13 mouse cellular contexts compared by ENCODE assay signal in genomic region chr5:123148073-123148722, GRCm38 (mm10). TPM values are rescaled to one million over a fixed set of nuclear protein-coding genes. Genes with fewer than 3 reads are reported as not detected.
DNase-seq lines count a peak whose midpoint lies in the region; ATAC-seq and TF ChIP-seq lines count a peak whose summit lies in the region.
"Had no signal": no experiment of that assay in that cellular context is flagged by ENCODE, and none has a peak within 500 bp of the region (broad histone marks: within the 10 kb centered on the region; RNA-seq: fewer than 3 reads in every experiment).

No protein-coding gene starts in this region.

- H3K4me2 ChIP-seq in lung, embryonic 16.5 days (ENCODE audit: low read depth, low read length): no peak overlapping the region
- H3K4me2 ChIP-seq in embryonic facial prominence, embryonic 13.5 days: no peak overlapping the region
- peak overlapping the region; percentile 66; the same call in 1 of the 2 replicates for H3K4me2 ChIP-seq in midbrain, embryonic 13.5 days (replicated peaks)

- H3K9ac ChIP-seq in lung, embryonic 16.5 days (ENCODE audit: low read length): peak overlapping the region; percentile 31; the same call in 1 of the 2 replicates
- H3K9ac ChIP-seq in embryonic facial prominence, embryonic 13.5 days: peak overlapping the region; percentile 51
- H3K9ac ChIP-seq in midbrain, embryonic 13.5 days (replicated peaks): no peak overlapping the region; the same call in none of the 2 replicates

- ATAC-seq in lung, embryonic 16.5 days (ENCODE audit: low read depth): no peak
- ATAC-seq in embryonic facial prominence, embryonic 13.5 days (ENCODE audit: insufficient number of reproducible peaks, insufficient read depth, low FRiP score, low TSS enrichment, low read depth): no peak
- ATAC-seq in midbrain, embryonic 13.5 days: no peak
- ATAC-seq: Patski had no signal

- peaks cover 26% of the 10 kb centered on the region for H3K4me1 ChIP-seq in cerebellum, adult 2 months (ENCODE audit: control insufficient read depth, insufficient read depth, low read length)
- H3K4me1 ChIP-seq in lung, embryonic 16.5 days (replicated peaks; ENCODE audit: control insufficient read depth, insufficient read depth, low read length): peaks cover 49% of the 10 kb centered on the region
- H3K4me1 ChIP-seq in embryonic facial prominence, embryonic 13.5 days: peaks cover 69% of the 10 kb centered on the region
- peaks cover 78% of the 10 kb centered on the region for H3K4me1 ChIP-seq in midbrain, embryonic 13.5 days (replicated peaks)

- peak overlapping the region; percentile 8 for H3K27ac ChIP-seq in cerebellum, adult 2 months (ENCODE audit: insufficient read depth, low read length)
- H3K27ac ChIP-seq in lung, embryonic 16.5 days (ENCODE audit: low read length): no peak overlapping the region
- no peak overlapping the region for H3K27ac ChIP-seq in embryonic facial prominence, embryonic 13.5 days
- H3K27ac ChIP-seq in midbrain, embryonic 13.5 days: no peak overlapping the region

- H3K27me3 ChIP-seq in cerebellum, adult 2 months (ENCODE audit: control insufficient read depth, insufficient read depth, low read length): no peaks in the 10 kb centered on the region
- no peaks in the 10 kb centered on the region for H3K27me3 ChIP-seq in lung, embryonic 16.5 days (ENCODE audit: control insufficient read depth, insufficient read depth, low read depth, low read length)
- H3K27me3 ChIP-seq in embryonic facial prominence, embryonic 13.5 days: no peaks in the 10 kb centered on the region
- no peaks in the 10 kb centered on the region for H3K27me3 ChIP-seq in midbrain, embryonic 13.5 days
- H3K27me3 ChIP-seq: Patski had no signal

- no peak for TF ChIP-seq POLR2A in cerebellum, adult 2 months (IDR thresholded peaks at IDR 0.05; ENCODE audit: borderline replicate concordance, insufficient read depth, low read length)

- H3K4me3 ChIP-seq in cerebellum, adult 2 months (replicated peaks; ENCODE audit: insufficient read depth, low read depth, low read length): no peak overlapping the region
- H3K4me3 ChIP-seq in lung, embryonic 16.5 days (ENCODE audit: low read length): no peak overlapping the region
- H3K4me3 ChIP-seq in embryonic facial prominence, embryonic 13.5 days: 0 out of 2 replicates have a peak overlapping the region, but pooled peaks have one; percentile 6
- no peak overlapping the region for H3K4me3 ChIP-seq in midbrain, embryonic 13.5 days (replicated peaks)

- peak in 1 of 2 experiments; percentile 52 for DNase-seq in cerebellum, adult 2 months
- no peak for DNase-seq in cerebellum, postnatal 36 days
- no peak for DNase-seq in lung, postnatal 36 days
- DNase-seq in left cerebral cortex, postnatal 36 days (ENCODE audit: low spot score in 2 of 2): no peak
- no peak for DNase-seq in ovary, postnatal 14 days (ENCODE audit: low spot score)
- DNase-seq: adrenal gland, postnatal 36 days had no signal

- TF ChIP-seq CTCF in cerebellum, adult 2 months (IDR thresholded peaks at IDR 0.05; ENCODE audit: borderline replicate concordance, insufficient read depth, low read depth, low read length): no peak

- 16% methylated on average over 24 of the region's 25 CpGs for WGBS in cerebellum, adult 2 months
- 79% methylated on average over 25 of the region's 25 CpGs for WGBS in lung, embryonic 16.5 days
- WGBS in embryonic facial prominence, embryonic 13.5 days: 89% methylated on average over 25 of the region's 25 CpGs
- 79% methylated on average over 25 of the region's 25 CpGs for WGBS in midbrain, embryonic 13.5 days

- H3K9me3 ChIP-seq in lung, embryonic 16.5 days (ENCODE audit: control insufficient read depth, low read length): no peaks in the 10 kb centered on the region
- no peaks in the 10 kb centered on the region for H3K9me3 ChIP-seq in embryonic facial prominence, embryonic 13.5 days
- no peaks in the 10 kb centered on the region for H3K9me3 ChIP-seq in midbrain, embryonic 13.5 days

- intact Hi-C loops in left cerebral cortex, postnatal 36 days (cut with DNase I): loop anchor here (10.0 kb wide), 1 partner anchor 373 kb away; the partner anchor contains the start of gene Camkk2

- H3K36me3 ChIP-seq in lung, embryonic 16.5 days (ENCODE audit: control insufficient read depth, insufficient read depth, low read length): peaks cover 33% of the 10 kb centered on the region
- peaks cover 70% of the 10 kb centered on the region for H3K36me3 ChIP-seq in embryonic facial prominence, embryonic 13.5 days
- H3K36me3 ChIP-seq in midbrain, embryonic 13.5 days: peaks cover 63% of the 10 kb centered on the region

RNA-seq across cellular contexts. Expression of gene Setd1b, which starts 6.2 kb away (rescaled TPM):
- 14.9 and 17.0 TPM in 2 replicates for polyA plus RNA-seq in cerebellum, adult 2 months (2012; rRNA removed)
- polyA plus RNA-seq in lung, embryonic 16.5 days (2015; fragmentation: Nextera tagmentation; extraction: Ambion mirVana): 8.4 and 9.1 TPM in 2 replicates
- 12.3 and 13.0 TPM in 2 replicates for polyA plus RNA-seq in embryonic facial prominence, embryonic 13.5 days (2015; fragmentation: Nextera tagmentation; extraction: Ambion mirVana)
- polyA plus RNA-seq in midbrain, embryonic 13.5 days (2015; fragmentation: Nextera tagmentation; extraction: Ambion mirVana): 13.3 and 14.1 TPM in 2 replicates
- 10 to 100 TPM; 27.9 to 35.0 TPM for total RNA-seq in left cerebral cortex, postnatal 36 days (2021)

RNA-seq across cellular contexts. Expression of gene Rhof, which starts 15.7 kb away (rescaled TPM):
- polyA plus RNA-seq in cerebellum, adult 2 months (2012; rRNA removed): 27.0 and 32.3 TPM in 2 replicates
- 5.3 and 5.6 TPM in 2 replicates for polyA plus RNA-seq in lung, embryonic 16.5 days (2015; fragmentation: Nextera tagmentation; extraction: Ambion mirVana)
- 5.6 and 6.6 TPM in 2 replicates for polyA plus RNA-seq in embryonic facial prominence, embryonic 13.5 days (2015; fragmentation: Nextera tagmentation; extraction: Ambion mirVana)
- 2.6 and 3.3 TPM in 2 replicates for polyA plus RNA-seq in midbrain, embryonic 13.5 days (2015; fragmentation: Nextera tagmentation; extraction: Ambion mirVana)
- 10 to 100 TPM; 51.3 to 53.0 TPM for total RNA-seq in left cerebral cortex, postnatal 36 days (2021)

RNA-seq across cellular contexts. Expression of gene Psmd9, which starts 21.0 kb away (rescaled TPM):
- polyA plus RNA-seq in cerebellum, adult 2 months (2012; rRNA removed): 28.4 and 29.9 TPM in 2 replicates
- polyA plus RNA-seq in lung, embryonic 16.5 days (2015; fragmentation: Nextera tagmentation; extraction: Ambion mirVana): 87.0 and 91.8 TPM in 2 replicates
- 95.3 and 107 TPM in 2 replicates for polyA plus RNA-seq in embryonic facial prominence, embryonic 13.5 days (2015; fragmentation: Nextera tagmentation; extraction: Ambion mirVana)
- polyA plus RNA-seq in midbrain, embryonic 13.5 days (2015; fragmentation: Nextera tagmentation; extraction: Ambion mirVana): 72.2 and 74.0 TPM in 2 replicates
- 10 to 100 TPM; 28.6 to 29.6 TPM for total RNA-seq in left cerebral cortex, postnatal 36 days (2021)

RNA-seq across cellular contexts. Expression of gene Hpd, which starts 34.3 kb away (rescaled TPM):
- polyA plus RNA-seq in cerebellum, adult 2 months (2012; rRNA removed): not detected in 2 replicates
- 0.18 and 0.91 TPM in 2 replicates for polyA plus RNA-seq in lung, embryonic 16.5 days (2015; fragmentation: Nextera tagmentation; extraction: Ambion mirVana)
- 0.65 TPM in 1 of 2 replicates, not detected in the other for polyA plus RNA-seq in embryonic facial prominence, embryonic 13.5 days (2015; fragmentation: Nextera tagmentation; extraction: Ambion mirVana)
- not detected in 2 replicates for polyA plus RNA-seq in midbrain, embryonic 13.5 days (2015; fragmentation: Nextera tagmentation; extraction: Ambion mirVana)
- total RNA-seq in left cerebral cortex, postnatal 36 days (2021): not detected
- total RNA-seq: hematopoietic stem cell, adult 5-6 weeks; left cerebral cortex, postnatal 14 days; megakaryocyte-erythroid progenitor cell, adult 5-6 weeks had no signal
- polyA plus RNA-seq: Patski had no signal
